Mouse (Mus musculus) CD4-positive helper T cell, adult 2 months (primary cell): ENCODE measurements at regions not wholly inside any gene's neighbourhood (a gene's known extent, or its start where the extent isn't known, plus 50 kb on each side); places are given as distances from the start of the nearest gene placed in this dataset.
A peak's percentile ranks its signal among the peaks of the same experiment; 100 is the strongest.

Source experiments
- DNase-seq: peaks from one replicate; pipeline ENCODE4 v3.0.0-alpha.2; 2012; ENCODE audit warnings: low read depth, missing footprints, low spot score

GRCm38 (mm10) chr15:96880066-96880465 lies 175.7 kb downstream of the Slc38a4 start:
- no peak for DNase-seq

DNA sequence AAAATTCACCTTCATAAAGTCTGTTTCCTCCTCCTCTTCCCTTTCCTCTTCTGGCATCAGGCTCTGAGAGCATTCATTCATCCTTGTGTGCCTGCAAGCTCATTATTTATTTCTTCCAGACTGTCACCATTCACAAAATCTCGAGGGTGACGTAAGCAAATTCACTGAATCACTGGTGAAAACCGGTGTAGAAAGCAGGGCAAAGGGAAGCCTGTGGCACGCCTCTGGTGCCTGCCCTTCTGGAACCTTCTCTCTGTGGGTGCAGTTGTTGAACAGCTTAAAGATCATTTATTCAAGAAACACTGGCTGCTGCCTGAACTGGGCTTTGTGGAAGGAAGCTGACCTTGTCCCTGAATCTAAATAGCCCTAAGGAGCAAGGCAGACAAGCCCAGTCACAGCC lies 177.0 kb downstream of the Slc38a4 start:
- no peak for DNase-seq

DNA sequence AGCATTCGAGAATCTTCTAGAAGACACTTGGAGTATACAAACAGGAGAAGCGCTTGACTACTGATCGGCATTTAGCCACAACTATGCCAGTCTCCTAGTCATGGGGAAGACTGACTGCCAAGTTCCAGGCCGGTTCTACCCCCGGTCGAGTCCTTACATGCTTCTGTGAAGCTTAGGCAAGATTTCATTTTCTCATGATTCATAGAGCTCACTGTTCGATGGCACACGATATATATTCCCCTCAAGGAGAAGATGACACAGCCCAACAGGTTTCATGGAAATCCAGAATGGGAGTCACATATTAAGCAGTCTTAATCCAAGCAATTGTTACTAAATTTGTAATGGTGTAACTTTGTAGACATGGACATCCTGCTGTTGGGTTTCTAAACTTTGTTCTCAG lies 177.8 kb downstream of the Slc38a4 start:
- DNase-seq = no peak

GRCm38 (mm10) chr15:96877271-96877670 lies 177.7 kb upstream of the Slc38a2 start:
- DNase-seq = no peak

DNA sequence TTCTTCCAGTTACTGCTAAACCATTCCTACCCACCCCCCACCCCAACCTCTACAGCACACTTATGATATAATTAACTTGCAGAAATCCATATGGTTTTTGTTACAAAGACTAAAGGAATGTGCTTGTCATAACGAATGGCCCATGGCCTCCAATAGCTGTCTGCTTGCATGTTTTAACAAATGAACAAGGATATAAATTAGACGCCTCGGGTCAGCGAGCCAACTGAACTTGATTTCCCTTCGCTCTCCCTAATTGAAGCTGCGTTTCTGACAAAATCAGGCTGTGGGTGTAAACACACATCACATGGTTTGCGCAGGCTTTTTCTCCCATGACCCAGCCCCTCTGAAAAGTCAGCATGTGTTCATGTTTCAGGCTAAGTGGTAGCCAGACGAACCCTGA lies 174.6 kb upstream of the Slc38a2 start:
- DNase-seq = no peak

- DNase-seq = no peak
Measured at GRCm38 (mm10) chr15:96873562-96873961, 174.0 kb upstream of the Slc38a2 start.

- no peak for DNase-seq
Measured at GRCm38 (mm10) chr15:96873126-96873525, 173.6 kb upstream of the Slc38a2 start.

DNA sequence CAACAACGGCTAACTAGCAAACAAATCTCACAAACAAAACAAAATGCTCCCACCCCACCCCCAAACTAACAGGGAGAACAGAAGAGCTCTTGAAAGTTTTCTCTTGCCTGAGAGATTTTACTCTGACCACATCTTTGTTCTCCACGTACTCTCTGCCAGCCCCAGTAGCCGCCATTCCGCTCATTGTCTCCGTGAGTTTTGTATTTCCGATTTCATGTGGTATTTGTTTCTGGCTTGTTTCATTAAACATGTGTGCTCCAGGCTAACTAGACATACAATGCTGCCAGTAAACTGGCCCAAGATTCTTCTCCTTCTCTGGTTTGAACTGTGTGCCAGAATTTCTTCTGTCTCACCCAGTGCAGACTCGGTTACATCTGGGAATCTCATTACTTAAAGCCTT lies 168.2 kb upstream of the Slc38a2 start:
- DNase-seq = no peak

- DNase-seq = peak; percentile 2
Measured at GRCm38 (mm10) chr15:96865932-96866331, 166.4 kb upstream of the Slc38a2 start.

GRCm38 (mm10) chr15:96857709-96858108 lies 158.2 kb upstream of the Slc38a2 start:
- no peak for DNase-seq

DNA sequence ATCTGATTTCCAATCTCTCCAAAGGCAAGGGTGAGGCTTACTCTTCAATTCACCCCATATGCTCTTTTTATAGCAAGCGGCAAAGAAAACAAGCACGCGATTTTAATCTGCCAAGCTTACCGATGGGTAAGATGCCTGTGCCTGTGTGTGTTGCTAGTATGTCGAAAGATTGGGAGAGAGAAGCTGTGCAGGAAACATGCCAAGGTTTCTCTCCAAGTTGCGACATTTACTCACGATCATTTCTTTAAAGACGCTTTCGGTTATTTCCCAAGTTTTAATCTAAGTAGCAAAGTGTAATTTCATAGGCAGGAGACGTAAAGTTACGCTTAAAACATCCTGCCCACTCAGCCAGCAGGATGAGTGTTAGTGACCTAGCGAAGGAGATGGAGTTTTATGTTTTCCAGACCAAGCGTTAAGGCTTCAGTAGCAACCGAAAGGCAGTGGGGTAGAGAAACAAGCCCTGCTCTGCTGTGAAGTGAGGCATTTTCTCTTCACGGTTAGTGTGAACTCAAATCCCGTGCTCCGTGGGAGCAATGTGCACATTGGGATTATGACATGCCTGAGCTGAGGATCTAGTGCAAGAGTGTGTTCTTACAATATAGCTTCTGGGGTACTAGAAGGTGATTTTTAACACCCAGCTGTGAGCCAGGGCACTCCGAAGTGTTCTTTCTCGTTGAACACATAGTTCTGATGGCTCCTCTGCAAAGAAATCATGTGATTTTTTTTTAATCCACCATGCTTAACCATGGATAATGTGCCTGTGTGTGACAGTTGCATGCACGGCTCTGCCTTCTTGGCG lies 152.6 kb upstream of the Slc38a2 start:
- no peak for DNase-seq

DNA sequence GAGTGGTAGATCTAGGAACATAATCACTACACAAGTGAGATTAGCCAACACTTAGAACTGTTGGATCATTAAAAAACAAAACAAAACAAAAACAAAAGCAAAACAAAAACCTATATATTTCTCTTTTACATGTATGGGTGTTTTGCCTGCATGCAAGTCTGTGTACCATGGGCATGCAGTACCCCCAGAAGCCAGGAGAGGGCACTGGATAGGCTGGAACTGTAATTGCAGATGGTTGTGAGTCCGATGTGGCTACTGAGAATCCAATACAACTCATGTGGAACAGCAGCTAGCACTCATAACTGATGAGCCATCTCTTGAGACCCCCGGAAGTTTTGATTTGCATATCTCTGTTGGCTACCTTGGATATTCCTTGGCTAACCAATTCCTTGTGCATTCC lies 148.6 kb upstream of the Slc38a2 start:
- no peak for DNase-seq

GRCm38 (mm10) chr15:96845221-96845620 lies 145.7 kb upstream of the Slc38a2 start:
- no peak for DNase-seq

- no peak for DNase-seq
Measured at GRCm38 (mm10) chr15:96844290-96844689, 144.8 kb upstream of the Slc38a2 start.

DNA sequence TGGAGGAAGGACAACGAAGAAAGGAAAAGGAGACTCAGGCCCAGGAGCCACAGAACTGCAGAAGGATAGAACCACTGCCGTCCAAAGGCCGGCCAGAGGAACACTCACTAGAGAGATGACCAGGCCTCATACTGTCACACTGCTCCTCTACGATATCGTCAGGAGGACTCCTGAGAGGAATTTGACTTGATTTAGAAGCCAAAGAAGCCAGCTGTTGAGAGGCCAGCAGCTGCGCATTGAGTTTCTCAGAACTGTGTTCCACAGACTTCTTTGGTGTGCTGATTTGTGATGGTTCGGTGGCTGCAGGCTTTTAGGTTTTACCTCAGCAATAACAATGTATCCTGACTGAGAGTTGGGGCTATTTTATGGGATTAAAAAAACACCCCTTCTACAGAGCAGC lies 144.1 kb upstream of the Slc38a2 start:
- DNase-seq = no peak

GRCm38 (mm10) chr15:96842881-96843280 lies 143.4 kb upstream of the Slc38a2 start:
- no peak for DNase-seq

DNA sequence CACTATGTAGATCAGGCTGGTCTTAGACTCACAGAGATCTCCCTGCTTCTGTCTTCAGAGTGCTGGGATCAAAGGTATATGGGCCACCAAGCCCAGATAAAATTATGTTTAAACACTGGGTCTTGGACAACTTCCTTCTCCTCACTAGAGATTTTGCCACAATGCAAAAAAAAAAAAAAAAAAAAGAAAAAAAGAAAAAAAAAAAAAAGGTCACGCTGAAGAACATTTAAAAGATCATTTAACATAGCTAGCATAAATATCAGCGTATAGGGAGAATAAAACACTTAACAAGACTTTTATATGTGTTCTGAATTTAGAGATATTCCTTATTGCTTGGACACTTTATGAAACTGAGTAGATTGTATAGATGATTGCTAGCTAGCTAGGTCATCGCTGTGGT lies 137.1 kb upstream of the Slc38a2 start:
- no peak for DNase-seq

- no peak for DNase-seq
Measured at GRCm38 (mm10) chr15:96834862-96835261, 135.3 kb upstream of the Slc38a2 start.

GRCm38 (mm10) chr15:96834162-96834843 lies 134.8 kb upstream of the Slc38a2 start:
- DNase-seq = no peak

DNA sequence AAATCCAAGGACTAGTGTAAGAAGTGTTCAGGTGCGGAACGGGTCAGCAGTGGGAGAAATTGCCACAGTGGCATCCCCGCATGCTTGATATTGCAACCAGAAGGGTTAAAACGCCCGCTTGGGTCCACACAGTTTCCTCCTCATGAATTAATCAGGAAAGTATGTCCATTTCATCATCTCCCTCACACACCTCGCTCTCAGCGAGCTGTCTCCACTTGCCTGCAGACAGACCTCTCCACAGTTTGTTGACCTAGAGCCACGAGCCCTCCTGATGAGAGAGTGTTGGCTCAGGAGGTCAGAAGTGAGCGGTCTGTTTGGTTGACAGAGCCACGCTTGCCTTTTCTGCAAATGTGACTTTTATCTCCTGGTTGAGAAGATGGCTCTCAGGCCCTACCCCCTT lies 132.9 kb upstream of the Slc38a2 start:
- no peak for DNase-seq

GRCm38 (mm10) chr15:96831256-96831655 lies 131.7 kb upstream of the Slc38a2 start:
- no peak for DNase-seq

DNA sequence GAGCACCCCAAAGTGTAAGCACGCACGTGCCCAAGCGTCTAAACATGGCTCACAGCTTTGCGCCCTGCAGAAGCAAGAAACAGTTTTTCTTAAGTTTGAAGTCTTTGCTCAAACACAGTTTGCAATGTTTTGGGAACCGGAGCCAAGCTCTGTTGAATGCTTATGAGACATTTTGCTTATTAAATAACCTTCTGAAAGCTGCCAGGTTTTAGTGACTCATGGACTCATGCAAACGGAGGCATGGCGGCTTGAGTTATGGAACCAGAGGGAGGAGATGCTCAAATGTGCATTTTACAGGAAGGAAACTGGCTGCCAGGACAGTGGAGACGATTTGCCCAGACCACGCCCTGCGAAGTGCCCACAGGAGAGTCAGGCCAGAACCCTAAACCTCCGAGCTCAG lies 131.0 kb upstream of the Slc38a2 start:
- no peak for DNase-seq

GRCm38 (mm10) chr15:96829941-96830340 lies 130.4 kb upstream of the Slc38a2 start:
- DNase-seq = no peak
